Mouse (Mus musculus): Measurements from ENCODE around the gene Mrpl54.
A peak's percentile ranks its signal among the peaks of the same experiment; 100 is the strongest.
"Not testable (repeated sequence)": the region's sequence is repeated elsewhere in the genome, so short reads cannot be mapped to it uniquely, and the experiment has no call there.

The Mrpl54 gene

DNA sequence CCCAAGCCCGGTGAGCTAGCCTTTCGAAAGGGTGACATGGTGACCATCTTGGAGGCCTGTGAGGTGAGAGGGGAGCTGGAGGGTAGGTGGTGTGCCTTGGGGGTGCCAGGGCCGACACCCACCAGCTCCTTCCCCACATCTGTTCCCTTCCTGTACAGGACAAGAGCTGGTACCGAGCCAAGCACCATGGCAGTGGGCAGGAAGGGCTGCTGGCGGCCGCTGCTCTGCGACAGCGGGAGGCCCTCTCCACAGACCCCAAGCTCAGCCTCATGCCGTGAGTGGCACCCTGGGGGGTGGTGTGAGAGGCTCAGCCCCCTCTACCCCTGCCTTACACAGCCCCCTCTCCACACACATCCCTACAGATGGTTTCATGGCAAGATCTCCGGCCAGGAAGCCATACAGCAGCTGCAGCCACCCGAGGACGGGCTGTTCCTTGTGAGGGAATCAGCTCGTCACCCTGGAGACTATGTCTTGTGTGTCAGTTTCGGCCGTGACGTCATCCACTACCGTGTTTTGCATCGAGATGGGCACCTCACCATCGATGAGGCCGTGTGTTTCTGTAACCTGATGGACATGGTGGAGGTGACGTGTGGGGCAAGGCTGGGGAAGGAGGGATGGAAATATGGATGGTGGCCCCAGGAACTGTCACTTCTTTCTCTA is 7.4 kb downstream of the Mrpl54 start:
- DNase-seq = no peak

DNA sequence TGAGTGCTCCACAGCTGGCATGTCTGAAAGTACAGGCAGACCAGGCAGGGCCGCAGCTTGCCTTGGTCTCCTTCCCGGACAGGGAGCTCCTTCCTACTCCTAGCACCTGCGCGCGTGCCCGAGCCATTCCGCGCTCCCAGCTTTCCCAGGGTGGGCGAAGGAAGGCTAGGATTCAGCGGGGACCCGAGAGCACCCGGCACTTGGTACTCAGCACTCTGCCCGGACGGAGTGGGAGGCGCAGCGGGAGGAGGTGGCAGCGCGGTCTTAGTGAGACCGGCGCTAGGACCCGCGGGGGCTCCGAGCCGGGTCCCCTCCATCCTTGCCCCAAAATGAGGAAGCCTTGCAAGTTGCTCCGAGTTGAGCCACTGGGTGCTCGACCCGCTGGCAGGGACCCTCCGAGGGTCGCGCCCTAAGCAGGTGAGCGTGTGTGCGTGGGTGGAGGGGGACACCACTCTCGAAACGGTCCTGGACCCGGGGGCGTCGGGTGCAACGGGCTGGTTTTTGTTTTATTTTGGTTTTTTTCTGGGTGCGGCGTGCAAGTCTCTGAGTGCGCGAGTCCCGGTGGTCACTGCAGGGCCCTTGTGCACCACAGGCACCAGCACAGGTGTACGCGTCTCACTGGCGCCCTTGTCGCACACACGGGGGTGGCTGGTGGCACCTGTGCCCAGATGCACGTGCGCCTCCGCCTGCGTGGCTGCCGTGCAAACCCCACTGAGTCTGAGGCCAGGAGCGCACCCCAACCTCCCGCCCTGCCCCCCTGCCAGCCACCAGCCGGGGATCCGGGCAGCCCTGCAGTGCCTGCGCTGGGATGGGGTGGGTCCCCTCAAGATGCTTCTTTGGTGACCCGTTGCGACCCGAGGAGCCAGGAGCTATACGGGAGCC is 9.3 kb downstream of the Mrpl54 start:
- DNase-seq = peak; percentile 76

DNA sequence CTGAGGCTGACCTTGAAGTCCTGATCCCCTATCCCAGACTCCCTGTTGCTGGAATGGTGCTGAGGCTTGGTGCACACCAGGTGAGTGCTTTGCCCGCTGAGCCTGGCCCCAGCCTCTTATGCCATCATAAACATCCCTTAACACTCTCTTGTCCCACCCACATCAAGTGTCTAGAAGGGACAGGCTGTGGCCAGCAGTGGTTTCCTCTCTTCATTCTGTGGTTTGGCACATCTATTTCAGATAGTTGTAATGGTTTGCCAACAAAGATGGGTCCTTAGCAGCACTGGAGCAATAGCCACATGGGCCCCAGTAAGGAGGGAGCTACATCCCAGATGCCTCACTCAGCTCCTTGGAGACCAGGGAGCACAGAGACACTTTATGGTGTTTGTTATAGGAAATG is 11.8 kb downstream of the Mrpl54 start:
- DNase-seq = no peak

- peak; percentile 79 for DNase-seq
Observed at GRCm38 (mm10) chr10:81252424-81253419, 14.0 kb downstream of the Mrpl54 start, which contains the start of gene Matk. Gene Matk (plus strand): TSS chr10:81252935.

GRCm38 (mm10) chr10:81249442-81249841 is 17.3 kb downstream of the Mrpl54 start:
- DNase-seq = no peak

DNA sequence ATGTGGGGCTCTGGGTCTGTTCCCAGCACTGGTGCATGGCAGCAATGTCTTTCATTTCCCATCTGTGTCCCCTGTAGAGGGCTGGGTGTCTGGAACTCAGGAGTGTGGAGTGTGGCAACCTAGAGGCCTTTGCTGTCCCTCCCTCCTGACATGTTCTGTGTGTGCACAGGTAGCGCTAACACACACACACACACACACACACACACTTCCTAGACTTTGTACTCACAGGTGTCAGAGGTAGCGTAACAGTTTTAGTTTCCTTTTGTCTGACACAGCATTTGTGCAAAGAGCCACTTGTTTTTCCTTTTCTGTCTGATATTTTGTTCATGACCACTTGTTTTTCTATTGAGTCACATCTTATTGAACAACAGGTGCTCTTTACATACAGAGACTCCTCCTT is 18.9 kb downstream of the Mrpl54 start:
- DNase-seq = peak; percentile 64

- DNase-seq = no peak
Observed at GRCm38 (mm10) chr10:81245166-81245565, 21.6 kb downstream of the Mrpl54 start.

DNA sequence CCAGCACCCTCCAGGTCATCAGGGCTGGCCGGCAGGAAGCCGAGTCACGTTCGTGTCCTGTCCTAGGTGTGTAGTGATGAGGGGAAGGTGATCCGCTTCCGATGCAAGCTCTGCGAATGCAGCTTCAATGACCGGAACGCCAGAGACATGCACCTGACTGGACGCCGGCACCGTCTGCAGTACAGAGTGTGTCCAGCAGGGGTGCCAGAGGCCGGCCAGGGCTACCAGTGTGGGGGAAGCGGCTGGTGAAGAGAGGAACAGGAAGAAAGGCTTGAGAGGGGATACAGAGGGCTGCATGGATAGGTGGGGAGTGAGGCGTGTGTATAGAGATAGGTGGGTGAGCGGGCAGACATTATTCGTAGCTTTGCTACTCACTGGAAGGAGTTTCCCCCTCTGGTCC is 22.1 kb downstream of the Mrpl54 start:
- peak; percentile 87 for DNase-seq

GRCm38 (mm10) chr10:81244146-81244545 is 22.6 kb downstream of the Mrpl54 start:
- no peak for DNase-seq

- peak; percentile 56 for DNase-seq
Observed at GRCm38 (mm10) chr10:81242021-81242420, 24.7 kb downstream of the Mrpl54 start.

DNA sequence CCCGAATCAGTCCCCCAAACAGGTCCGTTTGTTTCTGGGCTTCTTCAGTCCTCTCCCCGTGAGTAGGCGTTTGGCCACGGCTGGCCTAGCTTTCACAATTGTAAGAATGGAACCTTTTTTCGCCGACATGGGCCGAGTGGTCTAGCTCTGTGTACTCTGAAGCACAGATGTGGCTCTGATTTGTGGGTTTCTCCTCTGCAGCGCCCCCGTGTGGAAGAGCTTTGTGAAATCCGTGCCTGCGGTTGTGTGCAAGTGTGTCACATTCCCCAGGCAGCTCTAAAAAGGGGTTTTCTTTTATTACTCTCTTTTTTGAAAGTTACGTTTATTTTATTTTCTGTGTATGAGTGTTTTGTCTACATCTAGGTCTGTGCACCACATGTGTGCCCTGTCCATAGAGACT is 25.9 kb downstream of the Mrpl54 start:
- peak; percentile 80 for DNase-seq

- DNase-seq = no peak
Observed at GRCm38 (mm10) chr10:81238618-81239017, 28.1 kb downstream of the Mrpl54 start.

DNA sequence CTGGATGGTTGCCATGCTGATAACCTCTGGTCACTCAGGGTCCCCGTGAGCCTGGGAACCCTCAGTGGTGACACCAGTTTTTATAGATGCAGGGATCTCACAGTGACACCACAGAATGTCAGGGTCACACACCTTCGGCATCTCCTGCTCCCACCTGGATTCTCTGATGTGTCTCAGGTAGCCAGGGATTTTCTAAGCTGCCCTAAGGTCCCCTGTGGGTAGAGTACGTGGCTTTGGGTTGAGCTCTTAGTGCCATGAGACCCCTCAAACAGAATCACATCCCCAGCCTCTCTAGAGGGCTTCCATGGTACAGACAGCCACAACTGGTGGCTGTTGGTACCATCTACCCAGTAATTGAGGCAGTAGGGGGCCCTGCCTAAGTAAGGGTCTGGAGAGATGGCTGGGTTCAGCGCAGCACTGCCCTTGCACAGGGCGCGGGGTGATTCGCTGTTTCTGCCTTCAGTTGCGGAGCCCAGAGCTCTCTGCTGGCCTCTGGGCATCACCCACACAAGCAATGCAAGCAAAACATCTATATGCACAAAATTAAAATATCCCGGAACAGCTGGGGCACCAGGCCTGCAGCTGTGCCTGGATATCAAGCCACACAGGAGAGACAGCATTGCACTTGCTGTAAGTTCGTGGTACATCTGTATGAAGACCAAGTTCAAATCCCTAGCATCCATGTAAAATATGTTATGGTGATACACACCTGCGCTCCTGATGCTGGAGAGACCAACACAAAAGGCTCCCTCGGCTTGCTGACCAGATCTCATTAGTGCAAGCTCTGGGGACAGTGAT is 30.1 kb downstream of the Mrpl54 start:
- DNase-seq = no peak

GRCm38 (mm10) chr10:81234206-81234605 is 32.5 kb downstream of the Mrpl54 start:
- DNase-seq = no peak

DNA sequence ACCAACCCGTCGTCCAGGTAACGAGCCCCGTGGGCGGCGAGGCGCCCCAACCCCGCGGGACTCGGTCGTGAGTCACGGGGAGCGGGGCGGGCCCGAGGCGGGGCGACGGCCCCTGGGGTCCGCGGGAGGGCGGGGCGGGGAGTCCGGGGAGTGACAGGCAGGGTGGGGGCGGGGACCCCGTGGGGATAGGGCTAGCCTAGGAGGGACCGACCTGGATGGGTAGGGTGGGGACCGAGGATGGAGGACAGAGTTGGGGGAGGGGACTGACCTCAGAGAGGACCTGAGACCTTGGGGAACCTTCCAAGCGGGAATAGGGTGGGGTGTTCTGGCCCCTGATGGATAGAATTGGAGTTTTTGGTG is 33.5 kb downstream of the Mrpl54 start:
- no peak for DNase-seq

DNA sequence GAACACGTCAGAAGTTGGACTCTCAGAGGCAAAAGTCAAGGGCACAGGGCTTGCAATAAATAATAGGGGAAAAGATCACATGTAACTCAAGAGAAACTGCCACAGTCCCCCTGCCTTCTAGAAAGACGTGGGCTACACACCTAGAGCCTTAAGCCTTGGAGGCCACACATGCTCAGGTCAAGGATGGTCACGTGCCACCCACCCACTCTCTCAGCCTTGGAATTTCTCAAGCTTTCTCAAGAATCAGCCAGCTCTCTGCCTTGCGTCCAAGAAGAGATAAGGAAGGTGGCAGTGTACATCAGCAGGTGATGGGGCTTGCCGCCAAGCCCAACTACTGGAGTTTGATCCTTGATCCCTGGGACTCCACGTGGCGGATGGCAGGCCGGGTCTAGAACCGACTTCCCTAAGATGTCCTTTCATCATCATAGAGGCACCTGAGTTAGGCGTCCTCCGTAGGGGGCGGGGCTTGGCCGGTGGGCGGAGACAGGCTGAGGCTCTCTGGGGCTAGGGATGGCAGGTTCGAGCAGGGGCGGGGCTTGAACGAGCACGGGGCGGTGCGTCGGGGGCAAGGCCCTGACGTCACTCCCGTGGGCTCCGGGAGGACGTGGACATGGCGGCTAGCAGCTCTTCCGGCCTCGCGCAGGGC is 34.0 kb downstream of the Mrpl54 start, which contains the start of gene Zfr2:
Zfr2 (plus strand) TSS at position 576 of the 646 bp plus-strand sequence.
- DNase-seq = peak; percentile 95

GRCm38 (mm10) chr10:81231436-81231835 is 35.3 kb downstream of the Mrpl54 start:
- no peak for DNase-seq

GRCm38 (mm10) chr10:81230438-81231332 is 36.0 kb downstream of the Mrpl54 start, which contains the start of gene Atcay:
Gene Atcay (minus strand): TSS chr10:81230833.
- DNase-seq = peak; percentile 55

DNA sequence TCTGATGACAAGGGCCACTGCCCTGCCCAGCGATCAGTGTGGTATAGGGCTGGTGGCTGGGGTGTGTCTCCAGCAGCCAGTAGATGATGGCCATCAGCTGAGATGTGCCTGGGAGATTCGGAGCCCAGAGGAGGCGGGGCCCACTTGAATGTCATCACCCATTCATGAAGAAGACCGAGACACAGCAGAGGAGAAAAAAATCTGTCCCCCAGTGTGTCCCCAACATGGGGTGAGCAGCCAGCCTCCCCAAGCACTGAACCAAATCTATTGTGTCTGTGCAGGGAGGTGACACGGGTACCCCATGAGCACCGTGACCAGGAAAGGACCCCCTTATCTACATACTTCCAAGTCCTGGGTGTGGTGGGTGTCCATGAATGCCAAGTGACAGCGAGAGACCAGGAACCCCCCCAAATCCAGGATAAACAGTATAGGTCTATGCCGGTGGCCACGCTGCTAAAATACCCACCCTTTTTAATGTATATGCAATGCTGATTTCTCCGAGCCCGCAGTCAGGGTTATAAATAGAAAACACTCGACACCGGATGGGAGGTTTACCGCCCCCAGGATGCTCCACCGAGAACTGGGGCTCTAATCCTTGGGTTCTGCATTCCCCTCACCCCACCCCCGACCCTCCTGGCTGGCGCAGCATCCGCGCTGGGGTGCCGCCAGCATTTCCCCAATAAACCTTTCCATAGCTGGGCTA is 36.8 kb downstream of the Mrpl54 start:
- peak; percentile 49 for DNase-seq

- DNase-seq = not testable (repeated sequence)
Observed at GRCm38 (mm10) chr10:81223731-81224130, 43.0 kb downstream of the Mrpl54 start.
